Mouse (Mus musculus): Measurements from ENCODE around the gene Zfp775. TPM values are rescaled to one million over a fixed set of nuclear protein-coding genes. Genes with fewer than 3 reads are reported as not detected.

Gene Zfp775
- polyA plus RNA-seq, 1 experiment from 2014 or later: 7.5 TPM

DNA sequence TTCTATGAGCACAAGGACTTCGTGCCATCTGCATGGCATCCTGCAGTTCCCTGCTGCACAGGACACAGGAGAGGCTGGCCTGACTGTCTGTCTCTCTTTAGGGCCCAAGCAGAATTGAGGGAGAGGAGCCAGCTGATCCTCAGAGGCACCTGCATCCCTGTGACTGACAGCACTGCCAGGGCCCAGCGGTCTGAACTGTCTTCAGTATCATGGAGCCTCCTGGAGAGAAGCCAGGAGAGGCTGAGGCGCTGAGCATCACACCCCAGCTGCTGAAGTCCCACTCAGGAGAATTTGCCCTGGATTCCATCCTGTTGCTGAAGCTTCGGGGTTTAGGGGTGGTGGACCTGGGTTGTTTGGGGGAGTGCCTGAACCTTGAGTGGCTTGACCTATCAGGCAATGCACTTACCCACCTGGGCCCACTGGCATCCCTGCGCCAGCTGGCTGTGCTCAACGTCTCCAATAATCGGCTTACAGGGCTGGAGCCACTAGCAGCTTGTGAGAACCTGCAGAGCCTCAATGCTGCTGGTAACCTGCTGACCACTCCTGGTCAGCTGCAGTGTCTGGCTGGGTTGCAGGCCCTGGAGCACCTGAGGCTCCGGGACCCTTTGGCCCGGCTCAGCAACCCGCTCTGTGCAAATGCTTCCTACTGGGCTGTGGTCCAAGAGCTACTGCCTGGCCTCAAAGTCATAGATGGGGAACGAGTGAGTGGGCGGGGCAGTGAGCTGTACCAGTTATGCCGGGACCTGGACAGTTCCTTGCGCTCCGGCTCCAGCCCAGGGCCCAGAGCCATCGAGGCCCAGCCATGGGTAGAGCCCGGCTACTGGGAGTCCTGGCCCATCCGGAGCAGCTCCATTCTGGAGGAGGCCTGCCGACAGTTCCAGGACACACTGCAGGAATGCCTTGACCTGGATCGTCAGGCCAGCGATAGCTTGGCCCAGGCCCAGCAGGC, 33.6 kb upstream of the Zfp775 start:
- Histone ChIP-seq H3K4me2 (replicated peaks; ENCODE audit: low read depth, low read length) (0 out of 2 replicates have a peak overlapping the region, but pooled peaks have one; percentile 4), H3K36me3 (ENCODE audit: insufficient read depth, low read length) (no peaks in the 10 kb centered on the region), H3K4me3 (ENCODE audit: low read length) (no peak overlapping the region), H3K27ac (ENCODE audit: low read length) (peak overlapping the region; percentile 61; the same call in 1 of the 2 replicates), H3K27me3 (ENCODE audit: insufficient read depth, low read length) (no peaks in the 10 kb centered on the region), H3K9ac (replicated peaks; ENCODE audit: low read length) (peak overlapping the region; percentile 29; the same call in 1 of the 2 replicates), H3K4me1 (ENCODE audit: insufficient read depth, low read length) (peaks cover 45% of the 10 kb centered on the region), H3K9me3 (ENCODE audit: low read length) (no peaks in the 10 kb centered on the region)
- peak; percentile 50 for ATAC-seq (ENCODE audit: low FRiP score, low TSS enrichment)
- WGBS: 54% methylated on average over 21 of the region's 21 CpGs

DNA sequence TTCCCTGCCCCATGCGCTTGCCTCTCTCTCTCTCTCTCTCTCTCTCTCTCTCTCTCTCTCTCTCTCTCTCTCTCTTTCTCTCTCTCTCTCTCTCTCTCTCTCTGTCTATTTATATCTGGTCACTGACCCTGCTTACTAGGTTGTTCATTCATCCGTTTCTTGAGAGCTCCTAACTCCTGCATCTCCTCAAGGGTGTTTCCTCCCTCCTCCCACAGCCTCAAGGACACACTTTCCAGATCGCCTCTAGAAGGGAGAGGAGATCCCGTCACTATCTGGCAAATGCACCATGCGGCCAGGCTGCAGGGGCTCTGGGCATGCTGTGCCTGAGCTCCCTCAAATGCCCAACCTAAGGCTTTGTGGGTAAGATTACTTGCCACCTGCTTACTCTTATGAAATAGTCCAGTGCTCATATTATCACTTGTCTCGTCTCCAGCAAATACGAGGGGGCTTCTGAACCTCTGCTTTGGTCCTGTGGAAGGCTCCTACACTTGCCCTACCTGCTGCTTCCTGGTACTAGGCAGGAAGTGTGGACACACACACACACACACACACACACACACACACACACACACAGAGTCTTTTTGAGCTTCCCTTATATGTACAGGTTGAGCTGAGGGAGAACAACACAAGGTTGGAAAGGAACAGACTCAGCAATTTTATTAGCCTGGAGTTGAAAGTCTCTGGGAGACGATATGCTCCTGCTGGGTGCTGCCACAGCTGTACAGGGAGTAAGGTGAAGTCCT, 32.6 kb upstream of the Zfp775 start:
- Histone ChIP-seq H3K4me2 (replicated peaks; ENCODE audit: low read depth, low read length) (0 out of 2 replicates have a peak overlapping the region, but pooled peaks have one; percentile 4), H3K4me3 (ENCODE audit: low read length) (no peak overlapping the region), H3K9ac (replicated peaks; ENCODE audit: low read length) (no peak overlapping the region), H3K27me3 (ENCODE audit: insufficient read depth, low read length) (no peaks in the 10 kb centered on the region), H3K36me3 (ENCODE audit: insufficient read depth, low read length) (no peaks in the 10 kb centered on the region), H3K27ac (ENCODE audit: low read length) (peak overlapping the region; percentile 61), H3K4me1 (ENCODE audit: insufficient read depth, low read length) (peaks cover 46% of the 10 kb centered on the region), H3K9me3 (ENCODE audit: low read length) (no peaks in the 10 kb centered on the region)
- ATAC-seq (ENCODE audit: low FRiP score, low TSS enrichment): no peak
- 52% methylated on average over 8 of the region's 8 CpGs for WGBS

DNA sequence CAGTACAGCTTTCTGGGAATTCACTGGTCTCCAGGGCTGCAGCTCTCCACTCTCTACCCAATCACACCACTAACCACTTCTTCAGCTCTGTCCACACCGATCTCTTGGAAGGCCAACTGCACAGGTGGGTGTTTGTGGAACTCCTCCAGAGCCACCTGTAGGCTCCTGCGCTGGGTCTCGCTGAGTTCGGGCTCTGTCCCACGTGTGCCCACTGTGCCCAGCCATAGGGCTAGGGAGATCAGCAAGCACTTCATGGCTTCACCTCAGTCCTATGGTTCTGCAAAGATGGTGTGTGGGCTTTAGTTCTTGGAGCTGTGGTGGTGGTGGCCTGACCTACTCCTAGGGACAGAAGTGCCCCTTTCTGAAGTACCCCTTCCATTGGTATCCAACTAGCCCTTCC, 29.8 kb upstream of the Zfp775 start:
- Histone ChIP-seq H3K27me3 (ENCODE audit: insufficient read depth, low read length) (no peaks in the 10 kb centered on the region), H3K4me3 (ENCODE audit: low read length) (peak overlapping the region; percentile 24), H3K27ac (ENCODE audit: low read length) (peak overlapping the region; percentile 89), H3K4me1 (ENCODE audit: insufficient read depth, low read length) (peaks cover 35% of the 10 kb centered on the region), H3K9ac (replicated peaks; ENCODE audit: low read length) (peak overlapping the region; percentile 45), H3K4me2 (replicated peaks; ENCODE audit: low read depth, low read length) (peak overlapping the region; percentile 37), H3K36me3 (ENCODE audit: insufficient read depth, low read length) (no peaks in the 10 kb centered on the region), H3K9me3 (ENCODE audit: low read length) (no peaks in the 10 kb centered on the region)
- WGBS: 92% methylated on average over 5 of the region's 5 CpGs
- ATAC-seq (ENCODE audit: low FRiP score, low TSS enrichment): no peak

DNA sequence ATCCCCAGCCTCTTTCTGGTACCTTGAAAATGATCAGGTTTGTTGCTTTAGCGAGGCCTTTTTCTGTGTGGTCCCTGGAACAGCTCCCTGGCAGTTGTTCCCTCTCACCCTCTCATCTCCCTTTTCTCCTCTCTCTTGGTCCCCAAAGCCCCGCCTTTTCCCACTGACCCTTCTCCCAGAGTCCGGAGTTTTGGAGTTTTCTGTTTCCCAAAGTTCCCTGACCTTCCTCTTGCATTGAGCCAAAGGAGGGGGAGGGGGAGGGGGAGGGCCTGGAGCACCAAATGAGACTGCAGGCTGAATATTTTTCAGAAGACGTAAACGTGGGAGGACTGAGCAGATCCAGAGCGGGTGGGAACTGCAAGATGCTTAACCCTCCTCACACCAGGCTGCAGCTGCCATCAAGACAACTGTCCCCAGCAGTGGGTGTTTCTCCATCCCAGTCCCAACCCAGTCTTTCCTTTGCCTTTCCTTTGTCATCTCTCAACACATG, 29.2 kb upstream of the Zfp775 start, which contains the start of gene Rarres2:
Rarres2 (minus strand) TSS at position 218 of the 490 bp plus-strand sequence.
- peak within 1 kb of the TSS; percentile 24 for H3K4me3 ChIP-seq (ENCODE audit: low read length)
- H3K36me3 ChIP-seq (ENCODE audit: insufficient read depth, low read length): no peaks in the 10 kb centered on the region
- H3K27ac ChIP-seq (ENCODE audit: low read length): peak within 1 kb of the TSS; percentile 89
- H3K9ac ChIP-seq (replicated peaks; ENCODE audit: low read length): peak within 1 kb of the TSS; percentile 45
- WGBS: 13% methylated on average over 6 of the region's 6 CpGs
- H3K27me3 ChIP-seq (ENCODE audit: insufficient read depth, low read length): no peaks in the 10 kb centered on the region
- peak; percentile 70; the same call in 1 of the 2 replicates for ATAC-seq (ENCODE audit: low FRiP score, low TSS enrichment)
- H3K9me3 ChIP-seq (ENCODE audit: low read length): no peaks in the 10 kb centered on the region
- H3K4me2 ChIP-seq (replicated peaks; ENCODE audit: low read depth, low read length): peak within 1 kb of the TSS; percentile 37
- H3K4me1 ChIP-seq (ENCODE audit: insufficient read depth, low read length): peaks cover 36% of the 10 kb centered on the region

DNA sequence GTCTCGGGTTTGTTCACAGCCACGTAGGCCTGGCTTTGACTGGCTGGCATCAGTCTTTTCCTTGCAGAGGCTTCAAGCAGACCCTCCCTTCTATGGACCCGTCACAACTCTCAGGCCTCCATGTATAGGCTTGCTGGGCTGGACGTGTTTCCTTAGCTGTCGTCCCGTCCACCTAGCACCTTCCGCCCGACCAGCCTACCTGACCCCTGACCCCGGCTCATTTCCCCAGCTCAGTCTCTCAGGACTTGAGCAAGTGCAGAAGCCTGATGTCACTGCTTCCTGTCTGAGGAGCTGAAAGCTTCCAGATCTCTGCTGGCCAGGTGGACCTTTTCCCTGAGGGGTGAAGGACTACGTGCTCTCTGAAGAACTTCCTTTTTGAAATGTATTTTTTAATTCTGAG, 28.6 kb upstream of the Zfp775 start:
- Histone ChIP-seq H3K27ac (ENCODE audit: low read length) (peak overlapping the region; percentile 35; the same call in 1 of the 2 replicates), H3K4me3 (ENCODE audit: low read length) (no peak overlapping the region), H3K4me1 (ENCODE audit: insufficient read depth, low read length) (peaks cover 37% of the 10 kb centered on the region), H3K4me2 (replicated peaks; ENCODE audit: low read depth, low read length) (no peak overlapping the region), H3K9ac (replicated peaks; ENCODE audit: low read length) (no peak overlapping the region), H3K27me3 (ENCODE audit: insufficient read depth, low read length) (no peaks in the 10 kb centered on the region), H3K36me3 (ENCODE audit: insufficient read depth, low read length) (no peaks in the 10 kb centered on the region), H3K9me3 (ENCODE audit: low read length) (no peaks in the 10 kb centered on the region)
- WGBS: 28% methylated on average over 10 of the region's 10 CpGs
- ATAC-seq (ENCODE audit: low FRiP score, low TSS enrichment): 0 out of 2 replicates have a peak, but pooled peaks have one; percentile 24

DNA sequence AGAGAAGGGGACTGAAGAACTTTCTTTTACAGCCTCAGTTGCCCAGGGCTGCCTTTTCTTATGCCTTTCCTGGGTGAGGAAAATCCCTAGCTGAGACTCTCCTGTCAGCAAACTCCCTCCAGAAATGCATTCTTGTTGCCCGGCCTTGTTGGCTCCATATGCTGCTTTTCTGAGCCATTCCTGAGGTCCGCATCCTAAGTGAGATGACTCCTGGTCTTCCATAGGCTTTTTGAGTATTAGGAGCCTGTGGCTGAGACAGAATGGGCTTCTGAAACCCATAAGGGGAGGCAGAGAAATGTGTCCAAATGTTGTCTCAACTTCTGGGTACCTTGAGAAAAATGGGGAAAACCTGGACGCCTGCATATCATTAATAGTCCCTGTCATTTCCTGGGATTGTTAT, 27.9 kb upstream of the Zfp775 start:
- Histone ChIP-seq H3K27me3 (ENCODE audit: insufficient read depth, low read length) (no peaks in the 10 kb centered on the region), H3K36me3 (ENCODE audit: insufficient read depth, low read length) (no peaks in the 10 kb centered on the region), H3K4me2 (replicated peaks; ENCODE audit: low read depth, low read length) (no peak overlapping the region), H3K9ac (replicated peaks; ENCODE audit: low read length) (no peak overlapping the region), H3K27ac (ENCODE audit: low read length) (0 out of 2 replicates have a peak overlapping the region, but pooled peaks have one; percentile 20), H3K9me3 (ENCODE audit: low read length) (no peaks in the 10 kb centered on the region), H3K4me1 (ENCODE audit: insufficient read depth, low read length) (peaks cover 36% of the 10 kb centered on the region), H3K4me3 (ENCODE audit: low read length) (no peak overlapping the region)
- no peak for ATAC-seq (ENCODE audit: low FRiP score, low TSS enrichment)
- WGBS: 65% methylated on average over 3 of the region's 3 CpGs

DNA sequence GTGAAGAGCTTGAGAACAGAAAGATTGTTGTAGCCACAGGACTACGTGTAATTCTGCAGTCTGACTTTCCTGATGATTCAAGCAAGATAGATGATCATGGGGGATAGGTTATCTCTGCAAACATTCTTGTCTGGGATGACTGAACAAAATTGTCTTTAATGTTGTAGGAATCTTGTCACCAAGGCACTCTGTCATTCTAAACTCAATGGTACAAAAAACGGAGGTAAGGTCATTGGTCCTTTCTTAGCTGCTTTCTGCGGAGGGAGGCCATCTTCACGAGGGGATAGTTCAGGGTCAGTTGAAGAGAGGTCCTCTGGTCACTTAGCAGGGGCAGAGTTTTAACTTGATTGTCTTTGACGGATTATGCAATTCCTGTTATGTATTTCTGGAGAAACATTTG, 23.1 kb upstream of the Zfp775 start:
- no peak for ATAC-seq (ENCODE audit: low FRiP score, low TSS enrichment)
- Histone ChIP-seq H3K4me2 (replicated peaks; ENCODE audit: low read depth, low read length) (no peak overlapping the region), H3K27me3 (ENCODE audit: insufficient read depth, low read length) (no peaks in the 10 kb centered on the region), H3K9ac (replicated peaks; ENCODE audit: low read length) (no peak overlapping the region), H3K4me1 (ENCODE audit: insufficient read depth, low read length) (peaks cover 17% of the 10 kb centered on the region; the same call in 1 of the 2 replicates), H3K36me3 (ENCODE audit: insufficient read depth, low read length) (no peaks in the 10 kb centered on the region), H3K4me3 (ENCODE audit: low read length) (no peak overlapping the region), H3K27ac (ENCODE audit: low read length) (peak overlapping the region; percentile 39; the same call in 1 of the 2 replicates), H3K9me3 (ENCODE audit: low read length) (no peaks in the 10 kb centered on the region)
- 22% methylated on average over 5 of the region's 5 CpGs for WGBS

DNA sequence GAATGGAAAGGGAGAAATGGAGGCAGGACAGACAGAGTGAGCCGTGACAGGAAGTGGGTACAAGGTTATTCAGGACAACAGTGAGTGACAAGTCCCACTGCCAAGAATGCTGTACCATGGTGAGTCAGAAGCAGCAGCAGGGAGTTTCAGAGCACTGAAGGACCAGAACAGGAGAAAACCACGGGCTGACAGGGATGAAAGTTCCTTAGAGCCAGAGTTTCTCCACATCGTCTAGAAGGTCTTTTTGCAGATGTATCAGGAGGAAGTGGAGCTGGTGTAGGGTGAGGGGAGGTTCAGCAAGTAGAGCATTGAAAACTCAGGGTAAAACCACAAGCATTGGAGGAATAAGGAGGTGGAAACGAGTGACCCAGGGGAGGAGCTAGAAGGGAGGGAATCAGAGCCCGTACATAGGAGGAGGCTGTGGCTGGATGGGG, 22.6 kb upstream of the Zfp775 start:
- no peaks in the 10 kb centered on the region for H3K36me3 ChIP-seq (ENCODE audit: insufficient read depth, low read length)
- H3K27ac ChIP-seq (ENCODE audit: low read length): peak overlapping the region; percentile 21; the same call in 1 of the 2 replicates
- no peak overlapping the region for H3K4me2 ChIP-seq (replicated peaks; ENCODE audit: low read depth, low read length)
- peaks cover 17% of the 10 kb centered on the region; the same call in 1 of the 2 replicates for H3K4me1 ChIP-seq (ENCODE audit: insufficient read depth, low read length)
- H3K9ac ChIP-seq (replicated peaks; ENCODE audit: low read length): no peak overlapping the region
- no peak overlapping the region for H3K4me3 ChIP-seq (ENCODE audit: low read length)
- ATAC-seq (ENCODE audit: low FRiP score, low TSS enrichment): no peak
- 21% methylated on average over 5 of the region's 5 CpGs for WGBS
- H3K27me3 ChIP-seq (ENCODE audit: insufficient read depth, low read length): no peaks in the 10 kb centered on the region
- no peaks in the 10 kb centered on the region for H3K9me3 ChIP-seq (ENCODE audit: low read length)

DNA sequence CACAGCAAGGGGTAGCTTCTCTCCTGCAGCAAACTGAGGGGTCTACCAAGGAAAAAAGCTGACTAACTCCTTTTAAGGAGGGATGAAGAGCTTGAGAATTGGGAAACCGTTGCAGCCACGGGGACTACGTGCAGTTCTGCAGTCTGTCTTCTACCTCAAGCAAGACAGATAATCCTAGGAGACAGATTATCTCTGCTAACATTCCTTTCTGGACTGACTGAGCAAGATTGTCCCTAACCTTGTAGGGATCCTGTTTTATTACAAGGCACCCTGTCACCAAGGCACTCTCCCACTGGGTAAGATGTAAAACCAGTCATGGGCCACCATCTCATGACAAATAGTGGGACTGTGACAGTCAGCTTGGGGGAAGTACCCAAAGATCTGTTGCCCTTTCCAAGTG, 20.6 kb upstream of the Zfp775 start:
- H3K36me3 ChIP-seq (ENCODE audit: insufficient read depth, low read length): no peaks in the 10 kb centered on the region
- H3K27me3 ChIP-seq (ENCODE audit: insufficient read depth, low read length): no peaks in the 10 kb centered on the region
- no peaks in the 10 kb centered on the region for H3K9me3 ChIP-seq (ENCODE audit: low read length)
- peaks cover 17% of the 10 kb centered on the region; the same call in 1 of the 2 replicates for H3K4me1 ChIP-seq (ENCODE audit: insufficient read depth, low read length)
- WGBS: 66% methylated on average over 3 of the region's 3 CpGs
- H3K9ac ChIP-seq (replicated peaks; ENCODE audit: low read length): no peak overlapping the region
- H3K4me2 ChIP-seq (replicated peaks; ENCODE audit: low read depth, low read length): no peak overlapping the region
- no peak overlapping the region for H3K4me3 ChIP-seq (ENCODE audit: low read length)
- no peak for ATAC-seq (ENCODE audit: low FRiP score, low TSS enrichment)
- no peak overlapping the region for H3K27ac ChIP-seq (ENCODE audit: low read length)
